Mouse (Mus musculus): ENCODE data around the gene Foxred1. TPM values are rescaled to one million over a fixed set of nuclear protein-coding genes. Genes with fewer than 3 reads are reported as not detected.

Gene Foxred1
- polyA plus RNA-seq (2012; rRNA removed): 36.9 and 41.5 TPM in 2 replicates

- peak; percentile 83 for DNase-seq (ENCODE audit: low read depth)
Measured at GRCm38 (mm10) chr9:35210542-35211474, at the start of gene Foxred1. Foxred1 (minus strand) TSS chr9:35211055.

DNA sequence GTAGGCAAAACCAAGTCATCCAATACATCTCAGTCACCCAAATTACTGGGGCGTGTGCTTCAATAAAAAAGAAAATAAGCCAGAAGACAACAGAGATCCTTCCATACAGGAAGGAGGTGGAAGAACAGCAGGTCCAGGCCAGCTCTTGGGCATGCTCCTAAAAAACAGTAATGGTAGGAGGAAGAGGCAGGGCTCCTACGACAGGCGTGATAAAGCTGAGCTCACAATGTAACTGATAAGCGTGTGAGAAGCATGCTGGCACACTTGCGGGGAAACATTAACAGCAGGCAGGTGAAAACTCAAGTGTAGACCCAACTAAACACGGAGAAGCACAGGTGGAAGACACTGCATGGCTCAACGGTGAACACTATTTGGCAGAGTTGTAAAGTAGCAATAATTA is 46.5 kb upstream of the Foxred1 start:
- no peak for DNase-seq (ENCODE audit: low read depth)

DNA sequence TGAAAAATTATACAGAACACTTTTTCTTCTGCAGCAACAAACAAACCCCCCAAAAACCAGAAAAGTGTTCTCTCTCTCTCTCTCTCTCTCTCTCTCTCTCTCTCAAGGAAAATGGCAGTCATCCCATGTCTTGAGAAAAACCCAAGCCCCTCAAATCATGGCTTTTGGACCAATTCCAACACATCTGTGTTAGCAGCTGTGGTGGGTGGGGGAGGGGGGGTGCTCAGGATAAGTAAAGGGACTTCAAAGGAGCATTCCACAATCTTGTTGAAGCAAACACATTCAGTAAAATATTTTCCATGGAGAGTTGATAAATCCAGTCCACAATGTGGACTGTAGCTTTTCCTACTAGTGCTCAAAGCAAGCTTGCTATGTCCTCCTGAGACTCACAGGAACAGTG is 38.6 kb upstream of the Foxred1 start:
- no peak for DNase-seq (ENCODE audit: low read depth)

DNA sequence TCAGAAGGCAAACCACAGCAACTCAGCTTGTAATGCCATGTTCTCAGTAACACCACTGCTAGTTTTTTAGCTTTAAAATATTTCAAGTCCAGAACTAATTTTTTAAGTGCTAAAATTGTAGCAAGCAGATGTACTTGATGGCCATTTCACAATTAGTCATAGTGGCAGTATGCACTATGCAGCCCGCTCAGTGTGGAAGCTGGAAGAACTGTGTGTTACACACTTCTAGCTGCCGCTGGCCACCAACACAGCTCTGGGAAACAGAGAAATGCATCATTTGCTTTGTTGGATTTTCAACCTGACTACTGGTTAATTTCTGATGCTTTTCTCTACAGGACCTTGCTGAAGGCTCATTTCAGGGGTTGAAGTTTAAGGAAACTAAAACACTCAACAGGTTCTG is 36.5 kb upstream of the Foxred1 start:
- DNase-seq (ENCODE audit: low read depth): no peak

- no peak for DNase-seq (ENCODE audit: low read depth)
Measured at GRCm38 (mm10) chr9:35239734-35240133, 28.9 kb upstream of the Foxred1 start.

- DNase-seq (ENCODE audit: low read depth): peak; percentile 36
Measured at GRCm38 (mm10) chr9:35238915-35239571, 28.2 kb upstream of the Foxred1 start.

DNA sequence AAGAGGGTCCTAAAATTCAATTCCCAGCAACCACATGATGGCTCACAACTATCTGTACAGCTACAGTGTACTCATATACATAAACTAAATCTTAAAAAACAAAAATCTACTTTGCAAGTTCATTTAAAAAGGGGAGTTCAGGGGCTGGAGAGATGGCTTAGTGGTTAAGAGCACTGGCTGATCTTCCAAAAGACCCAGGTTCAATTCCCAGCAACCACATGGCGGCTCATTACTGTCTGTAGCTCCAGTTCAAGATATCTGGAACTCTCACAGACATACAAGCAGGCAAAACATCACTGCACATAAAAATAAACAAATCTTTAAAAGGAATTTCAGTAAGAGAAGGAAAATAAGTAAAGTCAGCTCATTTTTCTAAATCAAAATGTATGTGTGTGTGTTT is 27.5 kb upstream of the Foxred1 start:
- DNase-seq (ENCODE audit: low read depth): no peak

- no peak for DNase-seq (ENCODE audit: low read depth)
Measured at GRCm38 (mm10) chr9:35235996-35236395, 25.1 kb upstream of the Foxred1 start.

DNA sequence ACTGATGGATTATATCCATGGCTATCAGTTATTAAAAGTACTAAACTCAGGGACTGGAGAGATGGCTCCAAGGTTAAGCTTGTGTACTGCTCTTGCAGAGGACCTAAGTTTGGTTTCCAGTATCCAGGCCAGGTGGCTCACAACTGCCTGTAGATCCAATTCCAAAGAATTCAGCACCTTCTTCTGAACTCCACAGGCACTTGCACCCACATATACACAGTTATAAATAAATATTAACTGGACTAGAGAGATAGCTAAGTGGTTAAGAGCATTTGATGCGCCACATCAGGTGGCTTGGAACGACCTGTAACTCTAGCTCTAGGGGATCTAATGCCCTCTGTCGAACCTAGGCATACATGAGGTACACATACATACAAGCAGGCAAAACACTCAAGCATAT is 17.8 kb upstream of the Foxred1 start:
- no peak for DNase-seq (ENCODE audit: low read depth)

DNA sequence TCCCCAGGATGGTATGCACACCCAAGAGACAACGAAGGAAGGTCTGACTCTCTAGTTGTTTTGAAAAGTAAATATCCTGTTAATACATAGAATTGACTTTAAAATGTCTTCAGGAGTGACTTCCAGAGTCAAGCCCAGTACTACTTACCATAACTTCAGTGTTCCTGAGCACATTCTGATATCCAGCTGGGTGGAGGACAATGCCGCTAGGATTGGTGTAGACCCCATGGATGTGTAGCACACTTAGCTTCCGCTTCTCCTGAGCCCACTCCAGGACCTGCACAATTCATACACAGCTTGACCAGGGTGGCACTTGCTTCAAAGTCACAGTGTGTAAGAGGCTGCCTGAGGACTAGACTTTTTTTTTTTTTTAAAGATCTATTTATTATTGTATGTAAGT is 12.6 kb upstream of the Foxred1 start:
- no peak for DNase-seq (ENCODE audit: low read depth)

- DNase-seq (ENCODE audit: low read depth): no peak
Measured at GRCm38 (mm10) chr9:35217963-35218362, 7.1 kb upstream of the Foxred1 start.

DNA sequence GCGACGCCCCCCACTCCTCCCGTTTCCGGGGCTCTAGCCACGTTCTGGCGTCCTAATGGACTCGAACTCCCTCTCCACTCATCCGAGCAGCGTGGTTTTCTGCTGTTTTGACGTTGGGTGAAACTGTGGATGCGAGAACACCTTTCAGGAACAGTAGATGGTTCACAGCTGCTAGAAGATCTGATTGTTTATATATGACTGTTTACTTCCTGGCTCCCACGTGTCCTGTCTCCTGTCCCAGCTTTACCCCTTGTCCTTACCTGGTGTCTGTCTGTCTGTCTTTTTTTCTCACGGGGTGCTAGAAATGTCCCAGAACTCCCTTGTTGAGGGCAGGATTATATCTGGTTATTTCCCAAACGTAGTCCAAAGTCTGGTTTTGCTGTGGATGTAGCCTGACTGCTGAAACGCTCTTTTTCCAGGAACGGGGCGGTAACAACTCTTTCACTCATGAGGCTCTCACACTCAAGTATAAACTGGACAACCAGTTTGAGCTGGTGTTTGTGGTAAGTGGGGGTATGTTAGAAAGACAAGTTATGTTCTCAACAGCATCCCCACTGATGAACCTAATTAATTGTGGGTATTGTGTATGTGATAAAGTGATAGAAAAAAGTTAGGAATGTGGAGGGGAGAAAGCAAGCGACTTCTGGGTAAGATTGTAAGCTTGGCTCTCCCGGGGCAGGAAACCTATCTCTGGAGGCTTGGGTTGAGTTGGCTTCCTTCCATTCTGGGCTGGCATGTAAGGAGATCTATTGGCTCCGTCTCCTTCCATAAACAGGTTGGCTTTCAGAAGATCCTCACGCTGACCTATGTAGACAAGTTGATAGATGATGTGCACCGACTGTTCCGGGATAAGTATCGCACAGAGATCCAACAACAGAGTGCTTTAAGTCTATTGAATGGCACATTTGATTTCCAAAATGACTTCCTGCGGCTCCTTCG is 987 bp upstream of the Foxred1 start:
- no peak for DNase-seq (ENCODE audit: low read depth)

- DNase-seq (ENCODE audit: low read depth): no peak
Measured at GRCm38 (mm10) chr9:35204421-35204820, 6.4 kb downstream of the Foxred1 start.

- no peak for DNase-seq (ENCODE audit: low read depth)
Measured at GRCm38 (mm10) chr9:35203536-35203935, 7.3 kb downstream of the Foxred1 start.

GRCm38 (mm10) chr9:35200529-35201060 is 10.3 kb downstream of the Foxred1 start:
- no peak for DNase-seq (ENCODE audit: low read depth)

DNA sequence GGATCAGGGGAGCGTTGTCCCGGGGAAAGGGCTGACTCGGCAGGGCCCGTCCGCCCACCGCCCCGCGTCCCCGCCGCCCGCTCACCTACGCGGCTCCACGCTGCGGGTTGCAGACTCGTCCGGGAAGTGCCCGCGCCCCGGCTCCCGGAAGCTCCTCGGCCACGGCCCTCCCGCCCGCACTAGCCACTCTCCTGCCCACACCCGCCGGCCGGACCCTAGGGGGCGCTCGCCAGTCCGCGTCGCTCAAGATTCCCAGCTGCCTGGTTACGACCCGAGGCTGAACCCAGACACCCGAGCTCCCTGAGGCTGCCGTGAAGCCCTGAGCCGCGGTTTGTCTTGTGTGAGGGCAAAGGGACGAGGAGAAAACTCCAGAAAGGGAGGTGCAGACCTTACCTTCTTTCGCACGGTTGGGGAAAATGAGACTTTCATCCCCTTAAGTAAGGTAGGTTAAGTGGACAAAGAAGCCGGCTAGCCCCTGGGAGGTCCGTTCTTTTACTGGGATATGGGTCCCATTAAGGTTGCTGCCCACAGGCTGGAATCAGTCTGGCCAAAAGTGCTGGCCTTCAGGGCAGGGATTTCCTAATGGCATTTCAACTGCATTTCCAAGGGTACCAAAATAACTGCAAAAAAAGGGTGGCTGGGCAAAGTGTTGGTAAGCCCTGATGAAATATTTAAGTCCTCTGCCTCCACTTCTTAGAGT is 10.9 kb downstream of the Foxred1 start, which contains the start of the genes Srpr and Tirap:
Gene Srpr, plus strand, starts transcription at position 404 of the 700 bp plus-strand sequence.
Gene Tirap, minus strand, starts transcription at position 520 of the 700 bp plus-strand sequence.
- DNase-seq (ENCODE audit: low read depth): no peak

DNA sequence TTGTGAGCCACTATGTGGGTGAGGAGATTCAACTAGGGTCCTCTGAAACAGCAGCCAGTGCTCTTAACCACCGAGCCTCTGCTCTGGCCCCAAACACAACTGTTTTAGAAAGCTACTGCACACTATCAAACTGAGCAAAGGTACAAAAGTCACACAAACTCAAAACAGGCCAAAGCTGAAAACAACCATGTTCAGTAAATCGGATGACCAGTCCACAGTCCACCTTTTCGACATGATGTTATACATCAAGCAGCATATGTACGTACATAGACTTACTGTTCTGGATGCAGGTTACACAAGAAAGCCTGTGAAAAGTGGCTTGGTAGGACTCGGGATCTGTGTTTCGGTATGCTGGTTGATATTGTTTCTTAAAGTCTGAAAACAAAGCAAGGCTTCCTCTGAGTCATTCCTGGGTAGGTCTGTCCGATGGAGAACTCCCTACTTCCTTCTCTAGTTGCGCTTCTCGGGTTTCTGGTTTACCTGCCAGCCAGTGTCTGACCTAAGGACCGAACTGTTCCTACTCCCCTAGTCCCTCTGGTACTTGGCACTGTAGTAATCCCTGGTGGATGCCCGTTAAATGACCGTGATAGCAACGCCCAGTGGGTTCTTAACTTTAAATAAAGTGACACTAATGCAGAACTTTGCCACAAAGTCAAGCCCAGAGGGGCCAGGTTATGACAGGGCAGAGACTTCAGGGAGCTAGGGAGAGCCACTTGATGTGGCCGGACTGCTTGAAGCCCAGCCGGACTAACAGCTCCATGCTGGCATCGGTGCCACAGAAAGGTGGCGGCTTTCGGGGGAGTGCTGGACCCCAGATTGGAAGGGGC is 11.7 kb downstream of the Foxred1 start:
- no peak for DNase-seq (ENCODE audit: low read depth)

DNA sequence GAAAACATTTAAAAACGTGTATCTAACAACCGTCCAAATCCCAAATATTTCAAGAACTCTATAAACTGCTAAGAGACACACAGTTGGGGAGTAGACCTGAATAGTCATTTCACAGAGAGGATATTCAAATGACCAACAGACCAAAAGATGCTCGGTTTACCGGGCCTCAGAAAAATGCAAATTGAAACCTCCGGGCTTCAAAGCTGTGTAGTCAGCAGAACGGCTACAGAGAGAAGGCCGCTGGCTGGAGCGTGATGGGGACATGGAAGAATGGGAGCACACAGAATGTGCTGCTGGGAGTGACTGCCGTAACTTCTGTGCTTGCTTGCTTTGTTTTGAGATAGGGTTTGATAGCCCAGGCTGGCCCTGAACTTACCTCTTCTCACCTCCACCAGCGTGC is 12.5 kb downstream of the Foxred1 start:
- no peak for DNase-seq (ENCODE audit: low read depth)

DNA sequence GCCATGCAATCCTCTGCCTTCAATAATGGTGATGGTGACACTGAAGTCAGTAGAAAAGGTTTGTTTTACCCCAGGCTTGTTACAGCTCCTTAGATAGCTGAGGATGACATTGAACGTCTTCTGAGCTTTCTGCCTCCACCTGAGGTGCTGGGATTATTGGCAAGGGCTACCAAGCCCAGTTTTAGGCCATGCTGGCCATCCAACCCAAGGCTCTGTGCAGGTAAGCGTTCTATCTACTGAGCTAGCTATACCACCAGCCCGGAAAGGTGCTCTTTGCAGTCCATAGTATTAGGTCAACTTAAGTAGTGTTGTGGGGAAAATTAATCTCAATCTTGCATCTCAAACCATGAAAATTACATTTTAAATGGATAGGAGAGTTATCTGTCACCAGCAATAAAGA is 13.2 kb downstream of the Foxred1 start:
- no peak for DNase-seq (ENCODE audit: low read depth)

- no peak for DNase-seq (ENCODE audit: low read depth)
Measured at GRCm38 (mm10) chr9:35194048-35194447, 16.8 kb downstream of the Foxred1 start.
